Mouse (Mus musculus): ENCODE measurements around the gene Cct7. TPM values are rescaled to one million over a fixed set of nuclear protein-coding genes. Genes with fewer than 3 reads are reported as not detected.

The Cct7 gene
- polyA plus RNA-seq, 1 experiment from 2014 or later, result 647 TPM

- Histone ChIP-seq H3K9ac (ENCODE audit: low read length) (no peak overlapping the region), H3K4me2 (ENCODE audit: low read depth, low read length, severe bottlenecking) (peak overlapping the region; percentile 68), H3K9me3 (ENCODE audit: control insufficient read depth, low read length) (no peaks in the 10 kb centered on the region), H3K36me3 (ENCODE audit: control insufficient read depth, insufficient read depth, low read length) (no peaks in the 10 kb centered on the region), H3K27ac (ENCODE audit: low read depth, low read length) (no peak overlapping the region), H3K4me1 (replicated peaks; ENCODE audit: control insufficient read depth, insufficient read depth, low read length) (peaks cover 20% of the 10 kb centered on the region), H3K27me3 (ENCODE audit: control insufficient read depth, insufficient read depth, low read length) (peaks cover 51% of the 10 kb centered on the region), H3K4me3 (ENCODE audit: low read depth, low read length) (peak overlapping the region; percentile 35)
- ATAC-seq (replicated peaks; ENCODE audit: low FRiP score) (0 out of 2 replicates have a peak, but pooled peaks have one; percentile 33), DNase-seq (ENCODE audit: low spot score) (peak; percentile 61)
- WGBS, result under 1% methylated on average over 80 of the region's 90 CpGs
Observed at GRCm38 (mm10) chr6:85512577-85513530, 61.5 kb downstream of the Cct7 start.

- peak; percentile 67 for ATAC-seq (replicated peaks; ENCODE audit: low FRiP score)
- peaks cover 51% of the 10 kb centered on the region for H3K27me3 ChIP-seq (ENCODE audit: control insufficient read depth, insufficient read depth, low read length)
- H3K9me3 ChIP-seq (ENCODE audit: control insufficient read depth, low read length), result no peaks in the 10 kb centered on the region
- H3K4me1 ChIP-seq (replicated peaks; ENCODE audit: control insufficient read depth, insufficient read depth, low read length), result peaks cover 20% of the 10 kb centered on the region
- no peak within 1 kb of the TSS for H3K27ac ChIP-seq (ENCODE audit: low read depth, low read length)
- H3K36me3 ChIP-seq (ENCODE audit: control insufficient read depth, insufficient read depth, low read length), result no peaks in the 10 kb centered on the region
- peak; percentile 76 for DNase-seq (ENCODE audit: low spot score)
- WGBS, result under 1% methylated on average over 35 of the region's 38 CpGs
- no peak within 1 kb of the TSS for H3K9ac ChIP-seq (ENCODE audit: low read length)
- H3K4me3 ChIP-seq (ENCODE audit: low read depth, low read length), result peak within 1 kb of the TSS; percentile 35
- peak within 1 kb of the TSS; percentile 68 for H3K4me2 ChIP-seq (ENCODE audit: low read depth, low read length, severe bottlenecking)
Observed at GRCm38 (mm10) chr6:85513531-85513910, 62.2 kb downstream of the Cct7 start, which contains the start of gene Egr4. TSS of gene Egr4 (minus strand) at chr6:85513589.

GRCm38 (mm10) chr6:85515941-85516340, 64.6 kb downstream of the Cct7 start:
- no peak for DNase-seq (ENCODE audit: low spot score)
- H3K27me3 ChIP-seq (ENCODE audit: control insufficient read depth, insufficient read depth, low read length), result peaks cover 40% of the 10 kb centered on the region
- H3K4me2 ChIP-seq (ENCODE audit: low read depth, low read length, severe bottlenecking), result no peak overlapping the region
- H3K36me3 ChIP-seq (ENCODE audit: control insufficient read depth, insufficient read depth, low read length), result no peaks in the 10 kb centered on the region
- H3K4me3 ChIP-seq (ENCODE audit: low read depth, low read length), result no peak overlapping the region
- no peak overlapping the region for H3K27ac ChIP-seq (ENCODE audit: low read depth, low read length)
- 78% methylated on average over 4 of the region's 4 CpGs for WGBS
- no peak for ATAC-seq (replicated peaks; ENCODE audit: low FRiP score)
- H3K4me1 ChIP-seq (replicated peaks; ENCODE audit: control insufficient read depth, insufficient read depth, low read length), result peaks cover 20% of the 10 kb centered on the region
- H3K9me3 ChIP-seq (ENCODE audit: control insufficient read depth, low read length), result no peaks in the 10 kb centered on the region
- no peak overlapping the region for H3K9ac ChIP-seq (ENCODE audit: low read length)

Other genes starting within 250 kb of the Cct7 start
- gene Sfxn5, start 118.1 kb upstream of the Cct7 start, polyA plus RNA-seq (2014; fragmentation: Nextera tagmentation; extraction: Ambion mirVana), result 12.5 and 13.8 TPM in 2 replicates
- 4.5 and 5.1 TPM in 2 replicates for gene Rab11fip5, start 76.9 kb upstream of the Cct7 start, polyA plus RNA-seq (2014; fragmentation: Nextera tagmentation; extraction: Ambion mirVana)
- gene Noto, start 27.6 kb upstream of the Cct7 start, polyA plus RNA-seq (2014; fragmentation: Nextera tagmentation; extraction: Ambion mirVana), result not detected in 2 replicates
- 49.8 and 52.7 TPM in 2 replicates for gene Smyd5, start 19.5 kb upstream of the Cct7 start, polyA plus RNA-seq (2014; fragmentation: Nextera tagmentation; extraction: Ambion mirVana)
- gene Pradc1, start 456 bp downstream of the Cct7 start, polyA plus RNA-seq (2014; fragmentation: Nextera tagmentation; extraction: Ambion mirVana), result 26.3 and 27.5 TPM in 2 replicates
- 0.93 and 1.1 TPM in 2 replicates for gene Fbxo41, start 51.5 kb downstream of the Cct7 start, polyA plus RNA-seq (2014; fragmentation: Nextera tagmentation; extraction: Ambion mirVana)
- gene Egr4, start 62.1 kb downstream of the Cct7 start, polyA plus RNA-seq (2014; fragmentation: Nextera tagmentation; extraction: Ambion mirVana), result not detected in 2 replicates
- 11.8 and 13.5 TPM in 2 replicates for gene Alms1, start 136.0 kb downstream of the Cct7 start, polyA plus RNA-seq (2014; fragmentation: Nextera tagmentation; extraction: Ambion mirVana)